Mouse (Mus musculus): ENCODE data around the gene Pex5l. TPM values are rescaled to one million over a fixed set of nuclear protein-coding genes. Genes with fewer than 3 reads are reported as not detected.

The Pex5l gene
- total and polyA plus RNA-seq, 3 experiments, result not detected

GRCm38 (mm10) chr3:33081793-33082192, 61.3 kb downstream of the Pex5l start:
- DNase-seq (ENCODE audit: low read depth, low spot score), result no peak
- Histone ChIP-seq H3K9me3 (replicated peaks; ENCODE audit: insufficient read depth, low read length) (no peaks in the 10 kb centered on the region), H3K36me3 (ENCODE audit: control insufficient read depth in 1 of 2, insufficient read depth in 2 of 2, low read length in 2 of 2) (no peaks in the 10 kb centered on the region), H3K4me3 (ENCODE audit: control insufficient read depth in 1 of 2, insufficient read depth in 1 of 2, low read depth in 2 of 2, low read length in 2 of 2) (no peak overlapping the region), H3K9ac (ENCODE audit: control insufficient read depth, low read depth, low read length, poor library complexity, severe bottlenecking) (no peak overlapping the region), H3K27ac (ENCODE audit: control insufficient read depth, low read depth, low read length) (no peak overlapping the region), H3K27me3 (ENCODE audit: control insufficient read depth in 1 of 2, insufficient read depth in 2 of 2, low read length in 2 of 2) (no peaks in the 10 kb centered on the region), H3K79me2 (ENCODE audit: control insufficient read depth, insufficient read depth, low read length, poor library complexity) (no peaks in the 10 kb centered on the region), H3K4me1 (ENCODE audit: control insufficient read depth in 1 of 2, insufficient read depth in 2 of 2, low read length in 2 of 2) (no peaks in the 10 kb centered on the region)
- TF ChIP-seq CTCF (IDR thresholded peaks at IDR 0.05 in 2 of 3, conservative IDR thresholded peaks at IDR 0.05 in 1 of 3; ENCODE audit: control insufficient read depth in 1 of 3, insufficient read depth in 1 of 3, low read depth in 2 of 3, low read length in 3 of 3, poor library complexity in 1 of 3, severe bottlenecking in 1 of 3) (no peak), SMC3 (IDR thresholded peaks at IDR 0.05; ENCODE audit: low read depth, low read length) (no peak), USF2 (IDR thresholded peaks at IDR 0.05; ENCODE audit: borderline replicate concordance in 1 of 2, insufficient read depth in 1 of 2, low read depth in 1 of 2, low read length in 2 of 2) (no peak), NRF1 (IDR thresholded peaks at IDR 0.05; ENCODE audit: insufficient read depth, low read depth, low read length, poor library complexity, severe bottlenecking) (no peak), UBTF (IDR thresholded peaks at IDR 0.05; ENCODE audit: borderline replicate concordance, insufficient read depth, low read depth, low read length) (no peak), POLR2A (IDR thresholded peaks at IDR 0.05; ENCODE audit: control insufficient read depth in 1 of 2, insufficient read depth in 1 of 2, low read depth in 1 of 2, low read length in 2 of 2, poor library complexity in 1 of 2) (no peak), ETS1 (IDR thresholded peaks at IDR 0.05; ENCODE audit: low read depth, low read length) (no peak), HCFC1 (IDR thresholded peaks at IDR 0.05; ENCODE audit: low read depth, low read length) (no peak), MAX (IDR thresholded peaks at IDR 0.05; ENCODE audit: low read length) (no peak), NELFE (IDR thresholded peaks at IDR 0.05; ENCODE audit: low read depth, low read length) (no peak), ZMIZ1 (IDR thresholded peaks at IDR 0.05; ENCODE audit: low read depth, low read length) (no peak), GATA1 (IDR thresholded peaks at IDR 0.05; ENCODE audit: low read depth, low read length) (no peak)

DNA sequence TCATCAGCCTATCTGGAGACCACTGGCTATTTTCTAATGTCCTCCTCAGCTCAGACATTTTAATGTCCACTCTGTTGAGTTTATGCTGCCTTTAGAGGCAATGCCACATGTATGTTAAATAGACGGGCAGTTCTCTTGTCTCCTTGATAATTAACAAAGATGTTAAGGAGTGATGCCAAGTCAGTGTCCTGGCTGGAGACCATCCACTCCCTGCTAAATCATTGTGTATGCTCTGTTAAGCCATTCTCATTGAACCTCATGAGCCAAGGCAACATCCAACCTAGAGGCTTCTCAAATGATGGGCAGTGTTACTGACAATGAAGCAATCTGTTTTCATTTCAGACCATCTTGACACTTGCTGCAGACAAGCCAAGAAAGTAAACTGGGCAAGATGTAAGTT, 63.4 kb downstream of the Pex5l start:
- TF ChIP-seq MYC (IDR thresholded peaks at IDR 0.05; ENCODE audit: low read depth, low read length) (no peak), CHD1 (IDR thresholded peaks at IDR 0.05; ENCODE audit: low read depth, low read length) (no peak), MXI1 (IDR thresholded peaks at IDR 0.05; ENCODE audit: low read depth, low read length) (no peak), UBTF (IDR thresholded peaks at IDR 0.05; ENCODE audit: borderline replicate concordance, insufficient read depth, low read depth, low read length) (no peak), JUND (IDR thresholded peaks at IDR 0.05; ENCODE audit: low read depth, low read length) (no peak), TAL1 (IDR thresholded peaks at IDR 0.05; ENCODE audit: low read length) (no peak), EP300 (IDR thresholded peaks at IDR 0.05; ENCODE audit: low read depth in 1 of 2, low read length in 2 of 2) (no peak), BHLHE40 (IDR thresholded peaks at IDR 0.05; ENCODE audit: borderline replicate concordance, low read depth, low read length) (no peak), CTCF (IDR thresholded peaks at IDR 0.05 in 2 of 3, conservative IDR thresholded peaks at IDR 0.05 in 1 of 3; ENCODE audit: control insufficient read depth in 1 of 3, insufficient read depth in 1 of 3, low read depth in 2 of 3, low read length in 3 of 3, poor library complexity in 1 of 3, severe bottlenecking in 1 of 3) (no peak), USF2 (IDR thresholded peaks at IDR 0.05; ENCODE audit: borderline replicate concordance in 1 of 2, insufficient read depth in 1 of 2, low read depth in 1 of 2, low read length in 2 of 2) (no peak), MYB (IDR thresholded peaks at IDR 0.05; ENCODE audit: low read depth, low read length) (no peak), TCF12 (IDR thresholded peaks at IDR 0.05; ENCODE audit: low read depth, low read length) (no peak)
- Histone ChIP-seq H3K27ac (ENCODE audit: control insufficient read depth, low read depth, low read length) (no peak overlapping the region), H3K36me3 (ENCODE audit: control insufficient read depth in 1 of 2, insufficient read depth in 2 of 2, low read length in 2 of 2) (no peaks in the 10 kb centered on the region)

More for the DNA sequence above, 63.4 kb downstream of the Pex5l start:
- no peak for DNase-seq (ENCODE audit: low read depth, low spot score)
- no peaks in the 10 kb centered on the region for H3K4me1 ChIP-seq (ENCODE audit: control insufficient read depth in 1 of 2, insufficient read depth in 2 of 2, low read length in 2 of 2)
- H3K27me3 ChIP-seq (ENCODE audit: control insufficient read depth in 1 of 2, insufficient read depth in 2 of 2, low read length in 2 of 2), result no peaks in the 10 kb centered on the region
- no peak overlapping the region for H3K9ac ChIP-seq (ENCODE audit: control insufficient read depth, low read depth, low read length, poor library complexity, severe bottlenecking)
- no peaks in the 10 kb centered on the region for H3K9me3 ChIP-seq (replicated peaks; ENCODE audit: insufficient read depth, low read length)
- no peak overlapping the region for H3K4me3 ChIP-seq (ENCODE audit: control insufficient read depth in 1 of 2, insufficient read depth in 1 of 2, low read depth in 2 of 2, low read length in 2 of 2)
- H3K79me2 ChIP-seq (ENCODE audit: control insufficient read depth, insufficient read depth, low read length, poor library complexity), result no peaks in the 10 kb centered on the region
